Mouse (Mus musculus) liver, embryonic 16.5 days (tissue): ENCODE measurements around the gene Cnot8. TPM values are rescaled to one million over a fixed set of nuclear protein-coding genes. Genes with fewer than 3 reads are reported as not detected.
A peak's percentile ranks its signal among the peaks of the same experiment; 100 is the strongest.
"Not testable (repeated sequence)": the region's sequence is repeated elsewhere in the genome, so short reads cannot be mapped to it uniquely, and the experiment has no call there.

Experiments
- ATAC-seq: fragments of 200-750 bp; cut with Nextera tagmentation; 2 replicates; pipeline ENCODE4 v1.8.0; 2017; ENCODE audit warnings: low read depth, mild to moderate bottlenecking, moderate number of reproducible peaks, moderate library complexity
- H3K27ac ChIP-seq: fragments of 300-500 bp; sonication (generic); 2 replicates; pipeline ENCODE4 v1.5.1; 2014; ENCODE audit warnings: mild to moderate bottlenecking, low read length
- H3K27me3 ChIP-seq: fragments of 300-500 bp; sonication (generic); 2 replicates; pipeline ENCODE4 v1.6.1; 2014; ENCODE audit warnings: low read depth, low read length, mixed read lengths; ENCODE audit not compliant: control insufficient read depth, insufficient read depth
- H3K36me3 ChIP-seq: fragments of 300-500 bp; sonication (generic); 2 replicates; pipeline ENCODE4 v1.6.1; 2014; ENCODE audit warnings: mild to moderate bottlenecking; ENCODE audit not compliant: control insufficient read depth, insufficient read depth
- H3K4me1 ChIP-seq: fragments of 300-500 bp; sonication (generic); 2 replicates; pipeline ENCODE4 v1.6.1; 2014; ENCODE audit warnings: low read depth, low read length, mixed read lengths; ENCODE audit not compliant: control insufficient read depth
- H3K4me2 ChIP-seq: fragments of 300-500 bp; sonication (generic); 2 replicates; pipeline ENCODE4 v1.6.1; 2014; ENCODE audit warnings: low read depth, low read length, mixed read lengths
- H3K4me3 ChIP-seq: fragments of 300-500 bp; sonication (generic); 2 replicates; pipeline ENCODE4 v1.5.1; 2014; ENCODE audit warnings: low read depth, mild to moderate bottlenecking, low read length
- H3K9ac ChIP-seq: fragments of 300-500 bp; sonication (generic); 2 replicates; pipeline ENCODE4 v1.6.1; 2014; ENCODE audit warnings: low read depth, low read length
- H3K9me3 ChIP-seq: fragments of 300-500 bp; sonication (generic); replicated peaks from 2 replicates; pipeline ENCODE4 v1.6.1; 2016; ENCODE audit warnings: low read length; ENCODE audit not compliant: control insufficient read depth
- WGBS: fragments of 180-500 bp; shearing (Covaris S2); extraction: QIAGEN DNeasy Blood & Tissue Kit; methylation state at CpG from one replicate; pipeline ENCODE4 v1.1.7; 2014; ENCODE audit not compliant: insufficient replicate concordance; 5-methylcytosine and 5-hydroxymethylcytosine counted together
- polyA plus RNA-seq: library from polyadenylated mRNA; unstranded; fragments of >200 nt; fragmentation: Nextera tagmentation; extraction: Ambion mirVana; gene quantifications from 2 replicates; pipeline ENCODE4 v1.2.1, GENCODE M21; 2015

The Cnot8 gene
- 30.1 and 30.2 TPM in 2 replicates for polyA plus RNA-seq

- H3K9me3 ChIP-seq, result no peaks in the 10 kb centered on the region
- peak within 1 kb of the TSS; percentile 87 for H3K4me2 ChIP-seq
- peaks cover 22% of the 10 kb centered on the region for H3K4me1 ChIP-seq
- peak; percentile 99 for ATAC-seq
- H3K27ac ChIP-seq, result peak within 1 kb of the TSS; percentile 96
- no peaks in the 10 kb centered on the region for H3K27me3 ChIP-seq
- H3K36me3 ChIP-seq, result no peaks in the 10 kb centered on the region
- peak within 1 kb of the TSS; percentile 99 for H3K4me3 ChIP-seq
- peak within 1 kb of the TSS; percentile 97 for H3K9ac ChIP-seq
- WGBS, result under 1% methylated on average over 55 of the region's 55 CpGs
Observed at GRCm38 (mm10) chr11:58103697-58104306, at the start of gene Cnot8. Gene Cnot8, plus strand, starts transcription at chr11:58104153.

GRCm38 (mm10) chr11:58057455-58057854 lies 46.5 kb upstream of the Cnot8 start:
- no peak overlapping the region for H3K9ac ChIP-seq
- H3K9me3 ChIP-seq, result no peaks in the 10 kb centered on the region
- H3K4me3 ChIP-seq, result no peak overlapping the region
- peaks cover 66% of the 10 kb centered on the region for H3K36me3 ChIP-seq
- H3K4me1 ChIP-seq, result no peaks in the 10 kb centered on the region
- H3K27ac ChIP-seq, result no peak overlapping the region
- ATAC-seq, result no peak
- H3K4me2 ChIP-seq, result no peak overlapping the region
- no peaks in the 10 kb centered on the region for H3K27me3 ChIP-seq
- 62% methylated on average over 6 of the region's 6 CpGs for WGBS

- H3K36me3 ChIP-seq, result peaks cover 47% of the 10 kb centered on the region
- not testable (repeated sequence) for H3K9me3 ChIP-seq, H3K4me3 ChIP-seq, H3K27me3 ChIP-seq, H3K9ac ChIP-seq, ATAC-seq, H3K4me1 ChIP-seq, H3K27ac ChIP-seq, H3K4me2 ChIP-seq
- WGBS, result 76% methylated on average over 7 of the region's 7 CpGs
Observed at GRCm38 (mm10) chr11:58059752-58060151, 44.2 kb upstream of the Cnot8 start.

- H3K4me1 ChIP-seq, H3K27me3 ChIP-seq, H3K4me3 ChIP-seq, H3K9me3 ChIP-seq, H3K9ac ChIP-seq, H3K4me2 ChIP-seq, H3K27ac ChIP-seq, ATAC-seq: not testable (repeated sequence)
- H3K36me3 ChIP-seq, result peaks cover 35% of the 10 kb centered on the region
- 85% methylated on average over 4 of the region's 4 CpGs for WGBS
Observed at GRCm38 (mm10) chr11:58061218-58061617, 42.7 kb upstream of the Cnot8 start.

- Histone ChIP-seq H3K4me1 (no peaks in the 10 kb centered on the region), H3K4me3 (no peak overlapping the region), H3K9me3 (no peaks in the 10 kb centered on the region), H3K4me2 (no peak overlapping the region), H3K36me3 (peaks cover 22% of the 10 kb centered on the region), H3K27ac (no peak overlapping the region), H3K9ac (no peak overlapping the region), H3K27me3 (no peaks in the 10 kb centered on the region)
- no peak for ATAC-seq
- WGBS, result 75% methylated on average over 4 of the region's 4 CpGs
Observed at GRCm38 (mm10) chr11:58062586-58062985, 41.4 kb upstream of the Cnot8 start.

- no peak overlapping the region for H3K4me3 ChIP-seq
- H3K4me1 ChIP-seq, result no peaks in the 10 kb centered on the region
- H3K27ac ChIP-seq, result no peak overlapping the region
- peaks cover 8% of the 10 kb centered on the region for H3K36me3 ChIP-seq
- H3K9ac ChIP-seq, result no peak overlapping the region
- no peak for ATAC-seq
- H3K27me3 ChIP-seq, result no peaks in the 10 kb centered on the region
- 71% methylated on average over 4 of the region's 4 CpGs for WGBS
- H3K4me2 ChIP-seq, result no peak overlapping the region
- no peaks in the 10 kb centered on the region for H3K9me3 ChIP-seq
Observed at GRCm38 (mm10) chr11:58065025-58065424, 38.9 kb upstream of the Cnot8 start.

- Histone ChIP-seq H3K4me3 (no peak overlapping the region), H3K36me3 (no peaks in the 10 kb centered on the region), H3K4me2 (no peak overlapping the region), H3K4me1 (no peaks in the 10 kb centered on the region), H3K9me3 (no peaks in the 10 kb centered on the region), H3K27me3 (no peaks in the 10 kb centered on the region), H3K9ac (no peak overlapping the region), H3K27ac (no peak overlapping the region)
- ATAC-seq, result no peak
- WGBS, result 62% methylated on average over 3 of the region's 3 CpGs
Observed at GRCm38 (mm10) chr11:58072978-58073377, 31.0 kb upstream of the Cnot8 start.

GRCm38 (mm10) chr11:58077270-58077669 lies 26.7 kb upstream of the Cnot8 start:
- no peak overlapping the region for H3K9ac ChIP-seq
- no peaks in the 10 kb centered on the region for H3K4me1 ChIP-seq
- H3K9me3 ChIP-seq, result no peaks in the 10 kb centered on the region
- H3K4me3 ChIP-seq, result no peak overlapping the region
- no peak overlapping the region for H3K4me2 ChIP-seq
- no peak for ATAC-seq
- H3K27ac ChIP-seq, result no peak overlapping the region
- 62% methylated on average over 4 of the region's 4 CpGs for WGBS
- H3K36me3 ChIP-seq, result no peaks in the 10 kb centered on the region
- no peaks in the 10 kb centered on the region for H3K27me3 ChIP-seq

- Histone ChIP-seq H3K4me2 (no peak overlapping the region), H3K27ac (no peak overlapping the region), H3K4me1 (no peaks in the 10 kb centered on the region), H3K4me3 (no peak overlapping the region), H3K27me3 (no peaks in the 10 kb centered on the region), H3K9me3 (no peaks in the 10 kb centered on the region), H3K9ac (no peak overlapping the region), H3K36me3 (no peaks in the 10 kb centered on the region)
- WGBS, result 69% methylated on average over 6 of the region's 6 CpGs
- no peak for ATAC-seq
Observed at GRCm38 (mm10) chr11:58081716-58082115, 22.2 kb upstream of the Cnot8 start.
